Mouse (Mus musculus) mature B cell (primary cell): ENCODE data around the gene Hephl1.

Experiments
- in situ Hi-C: fragments of 300-500 bp; cut with MboI; formaldehyde crosslinking; loops from 2 replicates; pipeline ENCODE4 v1.14.3; 2019

Gene Hephl1

DNA sequence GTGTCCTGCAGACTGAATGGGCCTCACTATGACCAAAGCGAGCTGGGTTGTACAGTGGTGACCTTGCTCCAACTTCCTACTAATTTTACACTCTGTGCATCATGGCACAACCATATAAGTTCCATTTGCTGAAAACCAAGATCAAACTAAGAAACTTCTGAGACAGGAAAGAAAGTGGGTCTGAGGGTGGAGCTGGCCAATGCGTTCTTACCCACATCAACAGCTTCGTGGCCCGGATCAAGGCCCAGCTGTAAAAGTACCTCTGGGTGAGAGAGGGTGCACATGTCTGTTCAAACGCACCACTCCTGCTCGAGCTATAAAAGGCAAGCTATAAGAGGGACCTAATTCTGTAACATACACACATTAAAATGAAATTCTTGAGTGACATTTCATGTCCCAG lies 51.9 kb downstream of the Hephl1 start:
- in situ Hi-C loops = no loop called here

- in situ Hi-C loops = no loop called here
Measured at GRCm38 (mm10) chr9:15045740-15046139, 66.2 kb downstream of the Hephl1 start.

GRCm38 (mm10) chr9:15045084-15045669 lies 66.7 kb downstream of the Hephl1 start, which contains the start of gene Panx1:
TSS of gene Panx1 (minus strand) at chr9:15045478.
- in situ Hi-C loops = no loop called here

- in situ Hi-C loops = no loop called here
Measured at GRCm38 (mm10) chr9:15044391-15045083, 67.4 kb downstream of the Hephl1 start.

DNA sequence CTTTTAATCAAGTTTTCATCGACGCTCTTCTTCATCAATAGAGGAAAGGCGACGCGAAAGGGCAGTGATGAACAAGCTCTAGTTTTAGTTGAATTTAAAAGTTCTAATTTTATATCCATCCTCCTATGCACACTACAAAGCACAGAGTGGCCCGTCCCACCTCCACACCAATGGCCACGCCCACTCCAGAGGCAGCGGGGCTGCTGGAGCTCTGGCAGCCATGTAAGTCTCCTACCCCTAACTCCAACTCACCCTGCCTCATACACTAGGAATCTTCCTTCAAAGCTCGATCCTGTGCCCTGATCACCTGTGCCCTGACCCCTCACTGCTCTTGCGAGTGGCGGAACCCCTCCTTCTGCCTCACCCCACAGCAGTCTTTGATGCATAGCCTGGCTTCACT lies 70.4 kb downstream of the Hephl1 start:
- in situ Hi-C loops = no loop called here

- in situ Hi-C loops = no loop called here
Measured at GRCm38 (mm10) chr9:15039848-15040247, 72.1 kb downstream of the Hephl1 start.

DNA sequence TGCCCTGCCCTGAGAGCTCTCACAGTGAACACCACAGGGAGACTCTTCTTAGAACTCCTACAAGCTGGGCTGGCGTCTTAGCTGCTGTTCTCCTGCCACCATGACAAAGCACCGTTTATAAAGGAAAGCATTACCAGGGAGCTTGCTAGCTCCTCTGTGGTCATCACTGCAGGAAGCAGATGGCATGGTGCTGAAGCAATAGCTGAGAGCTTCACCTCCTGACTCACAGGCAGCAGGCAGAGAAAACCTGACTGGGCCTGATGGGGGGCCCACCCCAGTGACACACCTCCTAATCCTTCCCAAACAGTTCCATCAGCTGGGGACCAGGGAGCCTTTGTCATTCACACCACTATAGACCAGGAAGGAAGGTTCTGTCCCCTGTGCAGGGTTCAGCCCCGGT lies 74.2 kb downstream of the Hephl1 start:
- in situ Hi-C loops = no loop called here

- in situ Hi-C loops = no loop called here
Measured at GRCm38 (mm10) chr9:15037237-15037636, 74.7 kb downstream of the Hephl1 start.

GRCm38 (mm10) chr9:15036807-15037206 lies 75.1 kb downstream of the Hephl1 start:
- in situ Hi-C loops = no loop called here

DNA sequence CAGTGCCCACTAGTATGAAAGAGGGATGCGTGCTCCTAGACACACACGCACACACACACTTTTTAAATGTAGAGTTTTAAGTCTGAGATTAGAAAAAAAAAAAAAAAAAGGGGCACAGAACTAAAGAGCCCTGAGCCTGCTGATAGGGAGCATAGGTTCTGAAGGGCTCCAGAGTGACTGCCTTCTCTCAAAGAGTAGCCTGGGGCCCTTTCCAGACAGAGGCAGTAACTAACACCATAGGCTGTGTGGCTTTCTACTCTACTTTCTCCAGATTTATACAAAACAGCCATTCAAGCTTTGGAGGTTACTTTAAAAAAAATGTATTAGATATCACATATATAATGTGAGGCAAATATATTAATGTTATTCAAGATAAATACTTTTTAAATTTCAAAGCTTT lies 75.5 kb downstream of the Hephl1 start:
- in situ Hi-C loops = no loop called here

GRCm38 (mm10) chr9:15035979-15036378 lies 75.9 kb downstream of the Hephl1 start:
- in situ Hi-C loops = no loop called here

- in situ Hi-C loops = no loop called here
Measured at GRCm38 (mm10) chr9:15034546-15035273, 77.2 kb downstream of the Hephl1 start.

DNA sequence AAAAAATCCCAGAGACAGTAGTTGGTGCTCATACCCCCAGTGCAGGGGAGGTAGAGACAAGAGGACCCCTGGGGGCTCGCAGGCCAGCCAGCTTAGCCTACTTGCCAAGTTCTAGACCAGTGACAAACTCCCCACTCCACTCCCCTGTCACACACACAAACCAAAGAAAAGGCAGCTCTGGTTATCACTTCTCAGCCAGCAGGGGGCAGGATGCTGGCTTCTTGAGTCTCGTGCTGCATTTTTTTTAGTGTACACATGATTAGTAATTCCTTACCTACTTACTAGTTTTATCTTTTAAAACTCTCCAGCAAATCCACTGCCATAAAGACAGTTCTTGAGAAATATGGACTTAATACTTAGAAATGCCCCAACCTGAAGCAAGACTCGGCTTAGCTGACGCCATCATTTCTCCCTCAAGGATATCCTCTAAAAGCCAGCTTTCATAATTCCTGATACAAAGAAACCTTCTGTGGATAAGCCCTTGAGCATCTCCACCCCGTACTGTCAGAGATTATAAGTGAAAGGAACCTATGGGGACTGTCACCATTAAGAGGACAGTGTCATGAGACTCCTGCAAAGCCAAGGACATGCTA lies 78.2 kb downstream of the Hephl1 start:
- in situ Hi-C loops = no loop called here

DNA sequence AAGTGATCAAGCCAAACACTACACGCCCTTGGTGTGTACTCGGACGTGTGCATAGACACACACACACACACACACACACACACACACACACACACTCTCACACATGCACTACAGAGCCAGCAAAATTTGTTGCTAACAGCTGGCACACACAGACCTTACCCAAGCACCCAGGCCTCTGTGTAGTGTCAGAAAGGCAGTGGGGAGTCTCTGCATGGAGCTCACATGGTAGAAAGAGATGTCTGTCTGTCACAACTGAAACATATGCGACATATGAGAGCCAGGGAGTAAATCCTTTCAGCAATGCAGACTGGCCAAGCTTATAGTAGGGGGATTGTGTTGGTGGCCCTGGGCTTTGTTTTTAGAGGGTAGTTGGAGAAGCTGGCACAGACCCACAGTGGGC lies 79.1 kb downstream of the Hephl1 start:
- in situ Hi-C loops = no loop called here

DNA sequence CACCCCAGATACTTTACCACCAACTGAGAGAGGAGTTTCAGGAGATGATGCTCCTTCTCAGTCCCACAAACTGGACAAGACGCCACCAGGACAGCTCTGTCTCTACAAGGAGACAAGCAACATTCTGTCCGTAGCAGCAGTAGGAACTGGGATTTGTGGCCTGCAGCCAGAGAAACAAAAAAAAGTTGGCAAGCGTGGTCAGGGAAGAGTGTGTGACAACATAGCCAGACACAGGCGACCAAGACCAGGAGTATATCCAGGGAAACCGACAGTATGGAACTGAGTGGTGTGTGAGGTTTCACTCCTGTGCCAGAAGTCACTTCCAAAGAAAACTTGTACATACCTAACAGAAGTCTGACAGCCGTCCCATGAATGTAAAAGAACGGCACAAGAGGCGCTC lies 81.1 kb downstream of the Hephl1 start:
- in situ Hi-C loops = no loop called here

GRCm38 (mm10) chr9:15029025-15029727 lies 82.7 kb downstream of the Hephl1 start:
- in situ Hi-C loops = no loop called here

DNA sequence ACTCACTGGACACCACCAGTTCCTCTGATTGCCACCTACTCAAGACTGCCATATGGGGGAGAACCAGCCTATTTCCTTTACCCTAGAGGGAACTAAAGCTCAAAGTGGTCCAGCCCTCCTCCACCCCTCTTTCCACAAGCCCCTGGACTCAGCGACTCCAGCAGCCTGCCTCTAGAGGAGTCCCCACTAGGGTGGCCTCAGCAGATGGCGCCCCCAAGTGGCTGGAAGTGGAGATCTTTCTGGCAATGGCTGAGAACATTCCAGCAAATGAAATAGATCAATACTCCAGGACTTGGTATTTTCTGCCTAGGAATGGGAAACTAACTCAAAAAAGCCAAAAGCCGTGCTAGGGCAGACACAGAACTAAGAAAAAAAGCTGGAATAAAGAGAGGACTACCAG lies 84.2 kb downstream of the Hephl1 start:
- in situ Hi-C loops = no loop called here

- in situ Hi-C loops = no loop called here
Measured at GRCm38 (mm10) chr9:15023049-15023448, 88.9 kb downstream of the Hephl1 start.

- in situ Hi-C loops = no loop called here
Measured at GRCm38 (mm10) chr9:15021156-15021555, 90.8 kb downstream of the Hephl1 start.

- in situ Hi-C loops = no loop called here
Measured at GRCm38 (mm10) chr9:15020561-15021080, 91.3 kb downstream of the Hephl1 start.

DNA sequence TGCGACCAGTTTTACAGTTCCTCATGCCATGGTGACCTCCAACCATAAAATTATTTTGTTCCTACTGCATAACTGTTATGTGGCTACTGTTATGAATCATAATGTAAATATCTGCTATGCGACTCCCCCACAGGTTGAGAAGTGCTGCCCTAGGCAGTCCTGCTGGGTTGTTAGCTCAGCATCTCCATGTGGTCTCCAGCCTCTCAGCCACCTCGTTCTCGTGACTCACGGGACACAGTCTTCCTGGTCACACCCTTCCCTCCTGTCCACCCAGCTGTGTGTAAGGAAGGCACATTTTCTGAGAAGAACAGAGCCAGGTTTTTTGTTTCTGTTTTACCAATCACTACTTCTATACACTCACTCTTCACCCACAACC lies 93.2 kb downstream of the Hephl1 start:
- in situ Hi-C loops = loop anchor here (10.0 kb wide), 1 partner anchor 154 kb away; the partner anchor contains the start of gene Gpr83
